Mouse (Mus musculus) megakaryocyte, embryonic 14.5 days (primary cell): ENCODE data around the gene Aaed1.

ENCODE experiments used
- FLI1 ChIP-seq: IDR thresholded peaks from 2 replicates; pipeline ENCODE4 v1.6.1; 2012; ENCODE audit warnings: low read length, inconsistent platforms, mixed read lengths
- GATA1 ChIP-seq: IDR thresholded peaks from 3 replicates; pipeline ENCODE4 v1.6.1; 2012; ENCODE audit warnings: mixed read lengths, low read length, inconsistent platforms, borderline replicate concordance

GRCm38 (mm10) chr13:64275754-64276127 lies 36.8 kb downstream of the Aaed1 start:
- TF ChIP-seq GATA1 (no peak), FLI1 (no peak)
